Mouse (Mus musculus) heart, postnatal 0 days (tissue): ENCODE results near the gene Abca7.
"Not testable (repeated sequence)": the region's sequence is repeated elsewhere in the genome, so short reads cannot be mapped to it uniquely, and the experiment has no call there.

Source experiments
- CTCF ChIP-seq: IDR thresholded peaks from 2 replicates; pipeline ENCODE4 v1.5.1; 2016; ENCODE audit warnings: antibody characterized with exemption, control low read depth, low read depth
- EP300 ChIP-seq: IDR thresholded peaks from 2 replicates; pipeline ENCODE4 v1.6.1; 2016; ENCODE audit warnings: antibody characterized with exemption, low read depth

- not testable (repeated sequence) for TF ChIP-seq CTCF, EP300
These were observed 58.6 kb downstream of the Abca7 start for GRCm38 (mm10) chr10:80054911-80055310.
